Mouse (Mus musculus) stomach, embryonic 15.5 days (tissue): ENCODE measurements at regions not wholly inside any gene's neighbourhood (a gene's known extent, or its start where the extent isn't known, plus 50 kb on each side); places are given as distances from the start of the nearest gene placed in this dataset.

Source experiments
- ATAC-seq: fragments of 200-750 bp; cut with Nextera tagmentation; 2 replicates; pipeline ENCODE4 v1.8.0; 2017; ENCODE audit warnings: low read depth, moderate number of reproducible peaks, moderate TSS enrichment; ENCODE audit not compliant: insufficient read depth, low FRiP score
- H3K27ac ChIP-seq: fragments of 300-500 bp; sonication (generic); 2 replicates; pipeline ENCODE4 v1.5.1; 2015; ENCODE audit warnings: mild to moderate bottlenecking, inconsistent platforms
- H3K27me3 ChIP-seq: fragments of 300-500 bp; sonication (generic); replicated peaks from 2 replicates; pipeline ENCODE4 v1.6.1; 2015; ENCODE audit warnings: inconsistent platforms
- H3K36me3 ChIP-seq: fragments of 300-500 bp; sonication (generic); 2 replicates; pipeline ENCODE4 v1.6.1; 2015; ENCODE audit warnings: inconsistent platforms
- H3K4me1 ChIP-seq: fragments of 300-500 bp; sonication (generic); 2 replicates; pipeline ENCODE4 v1.6.1; 2015; ENCODE audit warnings: inconsistent platforms
- H3K4me2 ChIP-seq: fragments of 300-500 bp; sonication (generic); 2 replicates; pipeline ENCODE4 v1.6.1; 2015; ENCODE audit warnings: mild to moderate bottlenecking, inconsistent platforms
- H3K4me3 ChIP-seq: fragments of 300-500 bp; sonication (generic); replicated peaks from 2 replicates; pipeline ENCODE4 v1.5.1; 2015; ENCODE audit warnings: inconsistent platforms
- H3K9ac ChIP-seq: fragments of 300-500 bp; sonication (generic); 2 replicates; pipeline ENCODE4 v1.6.1; 2015; ENCODE audit warnings: inconsistent platforms
- H3K9me3 ChIP-seq: fragments of 300-500 bp; sonication (generic); 2 replicates; pipeline ENCODE4 v1.6.1; 2016; ENCODE audit warnings: inconsistent platforms
- WGBS: fragments of 180-500 bp; shearing (Covaris S2); methylation state at CpG from one replicate; pipeline ENCODE4 v1.1.7; 2015; 5-methylcytosine and 5-hydroxymethylcytosine counted together

DNA sequence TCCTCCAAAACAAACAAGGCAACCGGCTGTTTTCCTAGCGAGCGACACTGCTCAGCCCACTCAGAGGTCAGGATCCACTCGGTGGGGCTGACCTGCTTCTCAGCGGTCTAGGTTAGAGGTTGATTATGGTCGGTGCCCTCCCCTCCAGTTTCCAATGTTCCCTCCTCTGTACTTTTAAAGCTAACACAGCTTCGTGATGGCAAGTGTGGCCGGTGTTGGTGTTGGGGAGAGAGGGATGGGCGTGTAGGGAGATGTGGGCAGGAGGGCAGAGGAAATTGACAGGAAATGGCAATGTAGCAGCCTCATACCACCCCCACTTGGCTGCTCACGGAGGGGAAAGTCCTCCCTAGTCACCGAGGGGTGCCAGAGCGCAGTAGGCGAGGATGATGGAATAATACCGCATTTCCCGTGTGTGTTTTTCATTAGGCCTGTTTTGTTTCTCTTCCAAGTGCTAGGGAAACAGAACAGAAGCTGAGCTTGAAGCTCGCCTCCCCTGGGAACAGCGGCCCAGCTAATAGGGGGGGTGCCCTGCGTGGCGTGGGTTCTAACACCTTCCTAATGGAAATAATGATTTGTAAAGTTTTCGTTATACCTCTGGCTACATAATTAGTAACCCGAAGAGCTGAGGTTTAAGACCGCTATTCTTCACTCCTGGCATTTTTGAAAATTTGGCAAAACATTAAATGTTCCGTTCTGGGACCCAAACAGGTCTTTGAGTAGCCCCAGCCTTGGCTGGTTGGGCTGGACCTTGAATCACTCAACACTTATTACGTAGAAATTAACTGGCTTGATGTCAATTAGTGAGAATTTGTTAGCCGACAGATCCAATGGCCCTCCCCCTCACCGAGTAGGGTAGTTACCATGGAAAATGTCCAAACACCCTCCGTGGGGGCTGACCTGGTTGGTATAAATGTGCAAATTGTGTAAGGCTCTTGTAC, 383.5 kb downstream of the Mtx2 start:
- Histone ChIP-seq H3K9ac (no peak overlapping the region), H3K4me3 (no peak overlapping the region), H3K27me3 (no peaks in the 10 kb centered on the region), H3K4me1 (no peaks in the 10 kb centered on the region), H3K36me3 (no peaks in the 10 kb centered on the region), H3K27ac (no peak overlapping the region), H3K4me2 (no peak overlapping the region), H3K9me3 (no peaks in the 10 kb centered on the region)
- WGBS, result 72% methylated on average over 27 of the region's 27 CpGs
- ATAC-seq, result no peak

DNA sequence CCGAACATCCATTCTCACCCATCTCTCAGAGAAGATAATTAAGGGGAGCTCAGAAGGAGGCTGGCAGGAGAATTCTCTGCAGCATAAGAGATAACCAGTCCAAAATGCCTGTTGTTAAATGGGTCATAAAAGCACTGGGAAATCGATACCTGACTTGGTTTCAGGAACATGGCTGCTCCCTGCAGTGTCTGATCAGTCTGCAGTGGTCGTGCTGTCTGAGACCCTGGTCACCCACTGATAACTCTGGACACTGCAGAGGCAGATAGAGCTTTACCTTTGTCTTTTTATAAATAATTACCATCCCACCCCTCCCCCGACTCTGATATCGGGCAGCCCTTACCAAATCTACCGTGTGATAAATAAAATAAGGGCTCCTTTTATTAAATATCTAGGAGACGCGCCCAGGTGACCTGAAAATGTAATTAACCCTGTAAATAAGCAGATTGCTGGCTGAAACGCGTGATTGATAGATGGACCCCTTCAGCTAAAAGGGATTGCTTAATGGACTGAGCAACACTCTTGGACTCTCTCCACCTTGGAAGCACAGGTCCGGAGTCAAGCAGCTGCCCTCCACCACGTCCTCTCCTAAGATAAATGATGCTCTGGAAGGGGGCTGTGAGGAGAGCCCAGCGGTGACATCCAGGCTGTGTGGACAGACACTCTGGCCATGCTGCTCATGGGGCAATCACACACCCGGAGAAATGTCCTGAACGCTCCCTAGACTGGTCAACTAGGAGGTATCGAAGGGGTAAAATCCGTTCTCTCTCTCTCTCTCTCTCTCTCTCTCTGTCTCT, 384.4 kb downstream of the Mtx2 start:
- H3K4me2 ChIP-seq, result no peak overlapping the region
- no peak overlapping the region for H3K4me3 ChIP-seq
- H3K36me3 ChIP-seq, result no peaks in the 10 kb centered on the region
- 57% methylated on average over 17 of the region's 17 CpGs for WGBS
- no peak overlapping the region for H3K27ac ChIP-seq
- no peak for ATAC-seq
- no peaks in the 10 kb centered on the region for H3K4me1 ChIP-seq
- no peaks in the 10 kb centered on the region for H3K9me3 ChIP-seq
- no peak overlapping the region for H3K9ac ChIP-seq
- H3K27me3 ChIP-seq, result no peaks in the 10 kb centered on the region

DNA sequence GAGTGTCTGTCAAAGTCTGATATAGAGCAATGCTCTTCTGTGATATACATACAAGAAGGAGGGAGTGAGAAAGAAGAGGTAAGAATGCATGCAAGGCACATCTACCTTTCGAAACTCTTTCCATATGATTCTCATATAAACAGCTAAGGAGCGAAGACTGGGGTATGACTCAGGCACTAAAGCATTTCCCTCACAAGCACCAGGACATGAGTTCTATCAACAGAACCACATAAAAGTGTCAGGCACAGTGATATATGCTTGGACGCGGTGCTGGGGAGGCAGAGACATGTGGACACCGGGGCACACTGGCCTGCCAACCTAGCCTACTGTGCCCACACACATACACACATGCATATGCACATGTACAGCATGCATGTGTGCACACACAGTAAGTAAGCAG, 391.3 kb downstream of the Mtx2 start:
- H3K9me3 ChIP-seq, result no peaks in the 10 kb centered on the region

DNA sequence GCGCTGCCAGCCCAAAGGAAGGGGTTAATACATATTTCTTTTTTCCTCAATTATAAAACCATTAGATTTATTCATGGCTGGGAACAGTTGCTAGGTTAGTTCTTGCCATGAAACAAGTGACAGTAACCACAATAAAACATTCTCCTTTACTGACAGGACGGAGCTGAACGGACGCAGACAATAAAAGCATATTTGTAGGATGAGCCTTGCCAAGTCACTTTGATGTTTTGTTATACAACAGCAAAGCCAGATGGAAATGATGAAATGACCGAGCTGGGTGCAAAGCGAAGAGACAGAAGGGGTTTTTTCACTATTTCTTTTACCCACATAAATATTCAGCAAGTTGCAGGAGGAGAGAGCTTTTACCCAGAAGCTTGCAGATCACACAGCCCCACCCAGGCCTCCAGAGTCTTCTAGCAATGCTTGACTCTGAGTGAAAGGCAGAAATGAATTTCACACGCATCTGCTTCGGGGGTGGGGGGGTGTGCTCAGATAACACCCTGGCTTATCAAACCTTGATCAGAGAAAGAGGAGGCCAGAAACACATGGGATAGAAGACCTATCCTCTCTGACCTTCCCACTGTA, 395.3 kb downstream of the Mtx2 start:
- no peak overlapping the region for H3K27ac ChIP-seq
- WGBS, result 60% methylated on average over 8 of the region's 8 CpGs
- H3K36me3 ChIP-seq, result no peaks in the 10 kb centered on the region
- no peak overlapping the region for H3K4me2 ChIP-seq
- no peak overlapping the region for H3K4me3 ChIP-seq
- H3K9me3 ChIP-seq, result no peaks in the 10 kb centered on the region
- no peaks in the 10 kb centered on the region; the same call in 1 of the 2 replicates for H3K4me1 ChIP-seq
- H3K27me3 ChIP-seq, result no peaks in the 10 kb centered on the region
- H3K9ac ChIP-seq, result no peak overlapping the region
- ATAC-seq, result no peak

More for the DNA sequence above, 391.3 kb downstream of the Mtx2 start:
- Histone ChIP-seq H3K4me1 (no peaks in the 10 kb centered on the region; the same call in 1 of the 2 replicates), H3K9ac (no peak overlapping the region), H3K4me3 (no peak overlapping the region), H3K27ac (no peak overlapping the region), H3K36me3 (no peaks in the 10 kb centered on the region), H3K27me3 (no peaks in the 10 kb centered on the region), H3K4me2 (no peak overlapping the region)
- 70% methylated on average over 5 of the region's 5 CpGs for WGBS
- ATAC-seq, result no peak

DNA sequence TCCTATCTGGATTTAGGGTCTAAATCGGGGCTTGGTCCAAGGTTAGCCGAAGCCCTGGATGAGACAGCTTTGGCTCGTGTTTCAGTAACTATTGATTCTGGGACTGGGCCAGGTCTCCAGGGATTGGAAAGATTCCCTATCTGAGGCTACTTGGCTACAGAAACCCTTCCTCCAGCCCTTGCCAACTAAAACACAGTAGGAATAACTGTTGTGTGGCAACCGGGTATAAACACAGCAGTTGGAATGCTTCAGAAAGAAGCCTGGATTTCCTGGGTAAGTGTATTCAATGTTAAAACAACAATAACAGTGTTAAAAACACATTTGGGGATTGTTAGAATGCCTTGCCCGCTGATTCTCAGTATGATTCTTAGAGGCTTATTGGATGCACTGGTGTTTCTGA, 398.8 kb downstream of the Mtx2 start:
- no peaks in the 10 kb centered on the region for H3K36me3 ChIP-seq
- no peak for ATAC-seq
- no peak overlapping the region for H3K27ac ChIP-seq
- H3K27me3 ChIP-seq, result no peaks in the 10 kb centered on the region
- H3K9me3 ChIP-seq, result no peaks in the 10 kb centered on the region
- no peaks in the 10 kb centered on the region; the same call in 1 of the 2 replicates for H3K4me1 ChIP-seq
- 59% methylated on average over 5 of the region's 5 CpGs for WGBS
- H3K4me3 ChIP-seq, result no peak overlapping the region
- no peak overlapping the region for H3K4me2 ChIP-seq
- no peak overlapping the region for H3K9ac ChIP-seq

DNA sequence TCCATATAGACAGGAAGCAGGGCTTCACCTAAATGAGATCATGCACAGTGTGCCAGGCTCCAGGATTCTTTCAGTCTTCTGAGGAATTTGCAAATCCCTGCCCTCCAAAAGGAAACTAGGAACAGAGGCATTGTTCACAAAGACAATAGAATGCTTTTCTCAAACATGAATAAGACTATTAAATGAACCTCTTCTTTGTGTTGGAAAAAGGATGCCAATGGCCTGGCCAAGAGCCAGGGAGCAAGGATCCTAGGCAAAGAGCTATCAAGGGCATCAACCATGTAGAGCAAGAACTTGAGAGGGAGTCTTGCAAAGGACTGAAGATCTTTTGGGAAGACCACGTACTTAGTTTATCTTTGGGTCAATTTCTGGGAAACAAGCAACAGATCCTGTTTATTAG, 415.4 kb downstream of the Mtx2 start:
- no peaks in the 10 kb centered on the region for H3K9me3 ChIP-seq
- H3K4me3 ChIP-seq, result no peak overlapping the region
- no peaks in the 10 kb centered on the region for H3K36me3 ChIP-seq
- no peak overlapping the region for H3K27ac ChIP-seq
- ATAC-seq, result no peak
- H3K9ac ChIP-seq, result no peak overlapping the region
- H3K4me1 ChIP-seq, result no peaks in the 10 kb centered on the region
- no peaks in the 10 kb centered on the region for H3K27me3 ChIP-seq
- WGBS, result 80% methylated on average over 1 of the region's 1 CpGs
- no peak overlapping the region for H3K4me2 ChIP-seq

DNA sequence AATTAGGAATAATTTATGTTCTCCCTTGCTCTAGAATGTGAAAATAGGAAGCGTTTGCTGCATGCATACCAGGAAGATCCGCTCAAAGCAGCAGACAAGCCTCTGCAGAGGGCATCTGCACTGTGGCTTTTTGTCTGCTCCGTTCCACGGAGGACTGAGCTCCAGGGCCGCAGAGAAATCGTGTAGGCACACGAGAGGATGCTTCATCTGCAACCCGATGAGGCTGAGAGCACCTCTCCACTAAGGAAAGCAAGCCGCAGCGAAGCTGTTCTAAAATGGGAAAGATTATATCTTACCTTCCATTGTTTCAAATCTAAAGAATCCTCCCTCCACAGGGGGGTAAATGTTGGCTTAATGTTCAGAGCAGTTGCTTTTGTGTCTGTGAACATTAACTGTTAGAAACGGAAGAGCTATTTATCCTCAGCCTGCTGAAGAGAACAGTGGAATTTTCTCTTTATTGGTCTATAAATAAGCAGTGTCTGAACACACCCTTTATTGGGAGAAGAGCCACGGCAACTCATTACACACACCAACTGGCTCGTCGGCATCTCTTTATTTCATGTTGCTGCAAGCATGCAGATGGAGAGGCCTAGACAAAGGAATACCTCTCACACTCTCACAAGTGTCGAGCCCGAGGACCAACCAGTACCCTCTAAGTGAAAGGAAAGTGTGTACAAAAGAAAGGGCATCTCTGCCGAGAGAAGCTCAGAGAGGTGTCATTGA, 414.6 kb upstream of the Hnrnpa3 start:
- H3K4me3 ChIP-seq, result no peak overlapping the region
- no peaks in the 10 kb centered on the region for H3K4me1 ChIP-seq
- WGBS, result 62% methylated on average over 17 of the region's 17 CpGs
- no peak for ATAC-seq
- H3K9me3 ChIP-seq, result no peaks in the 10 kb centered on the region
- H3K36me3 ChIP-seq, result no peaks in the 10 kb centered on the region
- H3K9ac ChIP-seq, result no peak overlapping the region
- no peak overlapping the region for H3K27ac ChIP-seq
- no peak overlapping the region for H3K4me2 ChIP-seq
- H3K27me3 ChIP-seq, result no peaks in the 10 kb centered on the region

DNA sequence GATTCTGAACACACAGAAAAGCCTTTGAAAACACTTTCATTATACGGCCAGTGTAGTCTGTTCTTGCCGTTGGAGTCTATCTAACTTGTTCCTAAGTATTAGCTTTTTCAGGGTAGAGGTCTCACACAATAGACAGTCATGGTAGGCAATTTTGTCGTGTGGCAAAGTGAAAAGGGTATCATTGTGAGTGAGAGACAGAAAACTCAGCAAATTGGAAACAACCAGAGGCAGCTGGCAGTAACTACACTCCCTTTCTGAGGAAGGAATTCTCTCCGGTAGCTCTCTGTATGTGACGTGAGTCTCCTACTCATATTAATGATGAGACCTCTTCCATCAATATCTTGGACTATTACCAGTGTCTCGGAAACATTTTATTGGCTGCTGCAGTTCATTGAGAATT, 413.8 kb upstream of the Hnrnpa3 start:
- H3K27me3 ChIP-seq, result no peaks in the 10 kb centered on the region
- no peaks in the 10 kb centered on the region for H3K4me1 ChIP-seq
- H3K4me3 ChIP-seq, result no peak overlapping the region
- WGBS, result 85% methylated on average over 6 of the region's 6 CpGs
- no peak for ATAC-seq
- H3K4me2 ChIP-seq, result no peak overlapping the region
- H3K27ac ChIP-seq, result no peak overlapping the region
- no peak overlapping the region for H3K9ac ChIP-seq
- H3K9me3 ChIP-seq, result no peaks in the 10 kb centered on the region
- H3K36me3 ChIP-seq, result no peaks in the 10 kb centered on the region

DNA sequence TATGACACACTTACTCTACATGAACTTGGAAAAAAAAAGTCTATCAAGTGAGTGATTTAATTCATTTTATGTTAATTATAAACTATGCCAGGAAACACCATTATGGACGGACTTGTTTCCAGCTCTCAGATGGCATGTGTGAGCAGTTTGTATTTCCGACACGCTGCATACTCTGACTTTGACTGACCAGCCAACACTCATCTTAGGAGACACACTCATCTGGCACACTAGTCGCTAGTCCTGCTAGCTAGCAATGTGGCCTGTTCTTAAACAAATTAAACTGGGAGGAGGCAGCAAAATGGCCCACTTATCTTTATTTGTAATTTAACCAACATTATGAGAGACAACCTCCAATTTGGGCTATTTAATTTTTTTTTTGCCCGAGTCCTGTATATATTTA, 413.4 kb upstream of the Hnrnpa3 start:
- H3K36me3 ChIP-seq, result no peaks in the 10 kb centered on the region
- H3K4me1 ChIP-seq, result no peaks in the 10 kb centered on the region
- no peak overlapping the region for H3K27ac ChIP-seq
- H3K27me3 ChIP-seq, result no peaks in the 10 kb centered on the region
- WGBS, result 72% methylated on average over 5 of the region's 5 CpGs
- ATAC-seq, result no peak
- H3K9me3 ChIP-seq, result no peaks in the 10 kb centered on the region
- no peak overlapping the region for H3K4me3 ChIP-seq
- H3K9ac ChIP-seq, result no peak overlapping the region
- H3K4me2 ChIP-seq, result no peak overlapping the region

DNA sequence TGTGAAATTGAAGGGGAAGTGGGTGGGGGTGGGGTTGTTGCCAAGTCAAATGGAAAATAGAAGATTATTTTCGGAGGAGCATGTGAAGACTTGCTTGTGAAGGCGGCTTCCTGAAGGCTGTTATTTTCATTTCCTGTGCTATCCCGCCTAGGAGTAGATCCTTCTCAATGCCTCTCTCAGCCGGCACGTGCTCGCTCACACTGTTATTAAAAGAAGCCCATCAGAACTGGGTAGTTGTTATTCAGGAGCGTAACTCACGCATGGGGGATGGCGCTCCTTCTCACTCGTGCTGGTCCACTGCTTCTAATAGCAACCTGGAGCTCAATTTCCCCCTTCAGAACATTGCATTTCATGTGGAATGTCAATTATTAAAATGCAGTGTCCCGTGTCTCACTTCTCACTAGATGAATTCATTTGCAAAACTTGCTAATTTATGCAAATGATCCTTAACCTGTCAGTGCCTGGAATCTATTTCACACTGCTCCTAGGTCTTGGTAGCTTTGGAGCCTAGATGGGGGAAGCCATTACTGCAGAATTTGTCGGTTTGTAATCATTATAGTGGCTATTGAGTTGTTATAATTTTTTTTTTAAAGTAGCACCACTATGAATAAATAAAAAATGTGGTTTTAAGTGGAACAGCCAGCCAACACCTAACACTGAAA, 412.8 kb upstream of the Hnrnpa3 start:
- Histone ChIP-seq H3K9me3 (no peaks in the 10 kb centered on the region), H3K9ac (no peak overlapping the region), H3K4me3 (no peak overlapping the region), H3K27ac (no peak overlapping the region), H3K4me1 (no peaks in the 10 kb centered on the region), H3K36me3 (no peaks in the 10 kb centered on the region), H3K27me3 (no peaks in the 10 kb centered on the region), H3K4me2 (no peak overlapping the region)
- 48% methylated on average over 12 of the region's 12 CpGs for WGBS
- no peak for ATAC-seq

DNA sequence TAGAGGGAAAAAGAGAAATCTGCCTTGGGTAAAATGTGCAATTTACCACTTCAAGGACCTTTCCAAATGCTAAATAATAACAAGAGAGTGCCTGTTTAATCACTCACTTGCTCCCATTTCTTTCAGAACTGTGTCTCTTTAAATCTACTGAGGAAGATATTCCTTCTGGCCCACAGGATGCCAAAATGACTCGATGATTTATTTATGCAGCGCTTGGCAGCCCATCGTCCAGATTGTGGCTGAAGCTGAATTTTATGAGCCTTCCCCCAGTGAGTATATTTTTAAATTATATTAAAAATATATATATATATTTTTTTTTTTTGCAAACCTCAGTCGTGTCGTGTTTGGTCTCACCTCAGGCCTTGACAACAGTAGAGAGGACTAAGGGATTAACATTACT, 410.8 kb upstream of the Hnrnpa3 start:
- H3K27ac ChIP-seq, result no peak overlapping the region
- no peaks in the 10 kb centered on the region for H3K9me3 ChIP-seq
- no peak overlapping the region for H3K9ac ChIP-seq
- H3K36me3 ChIP-seq, result no peaks in the 10 kb centered on the region
- no peak overlapping the region for H3K4me3 ChIP-seq
- no peak for ATAC-seq
- WGBS, result 41% methylated on average over 5 of the region's 5 CpGs
- no peaks in the 10 kb centered on the region for H3K4me1 ChIP-seq
- no peak overlapping the region for H3K4me2 ChIP-seq
- H3K27me3 ChIP-seq, result no peaks in the 10 kb centered on the region
